Mouse (Mus musculus) heart, postnatal 0 days (tissue): ENCODE data around the gene Pipox.

ENCODE experiments used
- CTCF ChIP-seq: IDR thresholded peaks from 2 replicates; pipeline ENCODE4 v1.5.1; 2016; ENCODE audit warnings: antibody characterized with exemption, control low read depth, low read depth
- EP300 ChIP-seq: IDR thresholded peaks from 2 replicates; pipeline ENCODE4 v1.6.1; 2016; ENCODE audit warnings: antibody characterized with exemption, low read depth

- TF ChIP-seq EP300: no peak
- TF ChIP-seq CTCF: no peak
Measured at GRCm38 (mm10) chr11:77862887-77863286, 31.0 kb downstream of the Pipox start.
